Mouse (Mus musculus): ENCODE measurements at regions not wholly inside any gene's neighbourhood (a gene's known extent, or its start where the extent isn't known, plus 50 kb on each side); places are given as distances from the start of the nearest gene placed in this dataset.

DNA sequence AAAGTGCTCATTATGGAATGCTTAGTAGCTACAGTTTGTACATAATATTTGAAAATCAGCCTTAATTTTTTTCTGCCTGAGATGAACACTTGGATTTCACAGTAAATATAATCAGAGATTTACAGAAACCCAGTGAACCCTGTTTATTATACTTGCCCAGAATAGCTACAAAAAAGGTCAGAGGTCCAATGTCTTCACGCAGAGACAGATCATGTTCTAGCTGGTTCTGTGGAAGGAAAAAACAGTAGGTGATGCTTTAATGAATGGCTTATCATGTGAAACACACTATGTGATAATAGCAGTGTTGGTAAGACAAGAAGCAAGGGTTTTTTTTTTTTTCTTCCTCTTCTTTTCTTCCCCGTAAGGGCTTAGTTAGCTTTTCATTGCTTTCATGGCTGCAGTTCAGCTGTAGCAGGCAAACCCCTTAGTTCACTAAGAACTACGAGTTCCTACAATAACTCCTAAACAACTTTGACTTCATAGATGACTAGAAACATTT, 896.6 kb upstream of the Zeb2 start:
- Histone ChIP-seq H3K27me3 (ENCODE audit: control insufficient read depth, insufficient read depth, low read length) (no peaks in the 10 kb centered on the region), H3K27ac (no peak overlapping the region), H3K9ac (no peak overlapping the region), H3K36me3 (replicated peaks; ENCODE audit: control insufficient read depth, insufficient read depth) (no peaks in the 10 kb centered on the region), H3K4me3 (replicated peaks; ENCODE audit: low read length) (no peak overlapping the region), H3K9me3 (ENCODE audit: control insufficient read depth, low read length) (no peaks in the 10 kb centered on the region), H3K4me1 (replicated peaks; ENCODE audit: control insufficient read depth, insufficient read depth, low read length) (no peaks in the 10 kb centered on the region), H3K4me2 (replicated peaks) (no peak overlapping the region)
- no peak for ATAC-seq (ENCODE audit: low FRiP score)
- WGBS: 68% methylated on average over 3 of the region's 3 CpGs
- DNase-seq (ENCODE audit: low spot score): no peak

GRCm38 (mm10) chr2:46012716-46013115, 895.5 kb upstream of the Zeb2 start:
- ATAC-seq (ENCODE audit: low FRiP score): no peak
- 93% methylated on average over 1 of the region's 1 CpGs for WGBS
- DNase-seq (ENCODE audit: low spot score): no peak

DNA sequence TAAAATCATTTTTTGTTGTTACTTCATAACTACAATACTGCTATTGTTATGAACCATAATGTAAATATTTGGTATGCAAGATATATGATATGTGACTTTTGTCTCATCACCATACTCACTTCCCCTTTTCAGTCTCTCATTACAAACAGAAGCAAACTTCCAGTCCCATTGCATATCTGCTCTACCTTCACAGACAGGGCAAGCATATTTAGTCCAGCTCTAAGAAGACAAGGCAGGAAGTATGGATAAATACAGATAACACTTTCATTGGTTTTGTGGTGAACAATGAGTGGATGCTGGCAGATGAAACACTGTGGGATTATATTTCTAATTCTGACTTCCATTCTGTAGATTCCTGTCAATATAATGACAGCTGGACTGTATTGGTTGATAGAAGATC, 858.0 kb upstream of the Zeb2 start:
- ATAC-seq (ENCODE audit: low FRiP score) (no peak), DNase-seq (ENCODE audit: low spot score) (no peak)
- Histone ChIP-seq H3K36me3 (replicated peaks; ENCODE audit: control insufficient read depth, insufficient read depth) (no peaks in the 10 kb centered on the region), H3K4me1 (replicated peaks; ENCODE audit: control insufficient read depth, insufficient read depth, low read length) (no peaks in the 10 kb centered on the region), H3K9ac (no peak overlapping the region), H3K27ac (no peak overlapping the region), H3K9me3 (ENCODE audit: control insufficient read depth, low read length) (no peaks in the 10 kb centered on the region), H3K4me3 (replicated peaks; ENCODE audit: low read length) (no peak overlapping the region), H3K27me3 (ENCODE audit: control insufficient read depth, insufficient read depth, low read length) (no peaks in the 10 kb centered on the region), H3K4me2 (replicated peaks) (no peak overlapping the region)

More at GRCm38 (mm10) chr2:46012716-46013115, 895.5 kb upstream of the Zeb2 start:
- H3K9ac ChIP-seq: no peak overlapping the region
- H3K27ac ChIP-seq: no peak overlapping the region
- no peaks in the 10 kb centered on the region for H3K27me3 ChIP-seq (ENCODE audit: control insufficient read depth, insufficient read depth, low read length)
- H3K36me3 ChIP-seq (replicated peaks; ENCODE audit: control insufficient read depth, insufficient read depth): no peaks in the 10 kb centered on the region
- no peaks in the 10 kb centered on the region for H3K9me3 ChIP-seq (ENCODE audit: control insufficient read depth, low read length)
- no peak overlapping the region for H3K4me2 ChIP-seq (replicated peaks)
- H3K4me3 ChIP-seq (replicated peaks; ENCODE audit: low read length): no peak overlapping the region
- no peaks in the 10 kb centered on the region for H3K4me1 ChIP-seq (replicated peaks; ENCODE audit: control insufficient read depth, insufficient read depth, low read length)

GRCm38 (mm10) chr2:45968635-45969034, 851.4 kb upstream of the Zeb2 start:
- ATAC-seq (ENCODE audit: low FRiP score) (no peak), DNase-seq (ENCODE audit: low spot score) (no peak)
- no peak overlapping the region for H3K4me2 ChIP-seq (replicated peaks)
- no peaks in the 10 kb centered on the region for H3K9me3 ChIP-seq (ENCODE audit: control insufficient read depth, low read length)
- WGBS: 94% methylated on average over 5 of the region's 5 CpGs
- H3K36me3 ChIP-seq (replicated peaks; ENCODE audit: control insufficient read depth, insufficient read depth): no peaks in the 10 kb centered on the region
- H3K27ac ChIP-seq: no peak overlapping the region
- H3K4me3 ChIP-seq (replicated peaks; ENCODE audit: low read length): no peak overlapping the region
- H3K9ac ChIP-seq: no peak overlapping the region
- H3K27me3 ChIP-seq (ENCODE audit: control insufficient read depth, insufficient read depth, low read length): no peaks in the 10 kb centered on the region
- H3K4me1 ChIP-seq (replicated peaks; ENCODE audit: control insufficient read depth, insufficient read depth, low read length): no peaks in the 10 kb centered on the region

- ATAC-seq (ENCODE audit: low FRiP score) (no peak), DNase-seq (ENCODE audit: low spot score) (no peak)
- no peak overlapping the region for H3K9ac ChIP-seq
- H3K27me3 ChIP-seq (ENCODE audit: control insufficient read depth, insufficient read depth, low read length): no peaks in the 10 kb centered on the region
- no peak overlapping the region for H3K4me3 ChIP-seq (replicated peaks; ENCODE audit: low read length)
- no peaks in the 10 kb centered on the region for H3K9me3 ChIP-seq (ENCODE audit: control insufficient read depth, low read length)
- no peaks in the 10 kb centered on the region for H3K36me3 ChIP-seq (replicated peaks; ENCODE audit: control insufficient read depth, insufficient read depth)
- H3K4me1 ChIP-seq (replicated peaks; ENCODE audit: control insufficient read depth, insufficient read depth, low read length): no peaks in the 10 kb centered on the region
- H3K4me2 ChIP-seq (replicated peaks): no peak overlapping the region
- H3K27ac ChIP-seq: no peak overlapping the region
- WGBS: 65% methylated on average over 4 of the region's 4 CpGs
Measured at GRCm38 (mm10) chr2:45956792-45957330, 839.7 kb upstream of the Zeb2 start.

- no peaks in the 10 kb centered on the region for H3K36me3 ChIP-seq (replicated peaks; ENCODE audit: control insufficient read depth, insufficient read depth)
- H3K27ac ChIP-seq: no peak overlapping the region
- H3K9ac ChIP-seq: no peak overlapping the region
- H3K4me1 ChIP-seq (replicated peaks; ENCODE audit: control insufficient read depth, insufficient read depth, low read length): no peaks in the 10 kb centered on the region
- no peak for DNase-seq (ENCODE audit: low spot score)
- no peak for ATAC-seq (ENCODE audit: low FRiP score)
- H3K4me2 ChIP-seq (replicated peaks): no peak overlapping the region
- 83% methylated on average over 1 of the region's 1 CpGs for WGBS
- no peak overlapping the region for H3K4me3 ChIP-seq (replicated peaks; ENCODE audit: low read length)
- no peaks in the 10 kb centered on the region for H3K9me3 ChIP-seq (ENCODE audit: control insufficient read depth, low read length)
- H3K27me3 ChIP-seq (ENCODE audit: control insufficient read depth, insufficient read depth, low read length): no peaks in the 10 kb centered on the region
Measured at GRCm38 (mm10) chr2:45948758-45949157, 831.6 kb upstream of the Zeb2 start.

- Histone ChIP-seq H3K4me2 (replicated peaks) (no peak overlapping the region), H3K27me3 (ENCODE audit: control insufficient read depth, insufficient read depth, low read length) (no peaks in the 10 kb centered on the region), H3K9me3 (ENCODE audit: control insufficient read depth, low read length) (no peaks in the 10 kb centered on the region), H3K27ac (no peak overlapping the region), H3K36me3 (replicated peaks; ENCODE audit: control insufficient read depth, insufficient read depth) (no peaks in the 10 kb centered on the region), H3K9ac (no peak overlapping the region), H3K4me1 (replicated peaks; ENCODE audit: control insufficient read depth, insufficient read depth, low read length) (no peaks in the 10 kb centered on the region), H3K4me3 (replicated peaks; ENCODE audit: low read length) (no peak overlapping the region)
- DNase-seq (ENCODE audit: low spot score): no peak
- WGBS: 78% methylated on average over 7 of the region's 7 CpGs
- ATAC-seq (ENCODE audit: low FRiP score): no peak
Measured at GRCm38 (mm10) chr2:45925791-45926480, 808.7 kb upstream of the Zeb2 start.

DNA sequence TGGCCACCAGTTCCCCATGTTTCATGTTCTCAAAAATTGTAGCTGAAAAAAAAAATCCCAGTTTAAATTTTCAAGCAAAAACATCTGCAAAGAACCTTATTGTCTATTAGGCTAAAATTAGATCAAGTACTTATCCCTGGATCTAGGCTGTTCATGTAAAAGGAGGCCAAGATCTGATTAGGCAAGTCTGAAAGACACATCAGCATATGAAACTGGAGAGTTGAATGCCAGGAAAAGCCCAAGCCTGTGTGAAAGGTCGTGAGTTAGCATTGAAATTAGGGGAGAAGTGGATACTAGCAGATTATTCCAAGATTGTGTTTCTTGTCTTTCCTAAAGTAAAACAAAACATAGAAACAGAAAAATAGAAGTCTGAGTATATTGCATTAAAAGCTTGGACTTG, 791.7 kb upstream of the Zeb2 start:
- 41% methylated on average over 1 of the region's 1 CpGs for WGBS
- H3K4me1 ChIP-seq (replicated peaks; ENCODE audit: control insufficient read depth, insufficient read depth, low read length): no peaks in the 10 kb centered on the region
- H3K9me3 ChIP-seq (ENCODE audit: control insufficient read depth, low read length): no peaks in the 10 kb centered on the region
- no peak overlapping the region for H3K4me2 ChIP-seq (replicated peaks)
- ATAC-seq (ENCODE audit: low FRiP score) (no peak), DNase-seq (ENCODE audit: low spot score) (no peak)
- no peaks in the 10 kb centered on the region for H3K27me3 ChIP-seq (ENCODE audit: control insufficient read depth, insufficient read depth, low read length)
- H3K27ac ChIP-seq: no peak overlapping the region
- H3K4me3 ChIP-seq (replicated peaks; ENCODE audit: low read length): no peak overlapping the region
- H3K9ac ChIP-seq: no peak overlapping the region
- no peaks in the 10 kb centered on the region for H3K36me3 ChIP-seq (replicated peaks; ENCODE audit: control insufficient read depth, insufficient read depth)

- no peak overlapping the region for H3K27ac ChIP-seq
Measured at GRCm38 (mm10) chr2:45904623-45905235, 787.5 kb upstream of the Zeb2 start.

More at GRCm38 (mm10) chr2:45904623-45905235, 787.5 kb upstream of the Zeb2 start:
- Histone ChIP-seq H3K27me3 (ENCODE audit: control insufficient read depth, insufficient read depth, low read length) (no peaks in the 10 kb centered on the region), H3K4me2 (replicated peaks) (no peak overlapping the region), H3K9me3 (ENCODE audit: control insufficient read depth, low read length) (0 out of 2 replicates have a peak, but pooled peaks cover 3% of the 10 kb centered on the region), H3K4me3 (replicated peaks; ENCODE audit: low read length) (no peak overlapping the region), H3K9ac (no peak overlapping the region), H3K36me3 (replicated peaks; ENCODE audit: control insufficient read depth, insufficient read depth) (no peaks in the 10 kb centered on the region), H3K4me1 (replicated peaks; ENCODE audit: control insufficient read depth, insufficient read depth, low read length) (no peaks in the 10 kb centered on the region)
- 84% methylated on average over 2 of the region's 2 CpGs for WGBS
- ATAC-seq (ENCODE audit: low FRiP score): no peak
- no peak for DNase-seq (ENCODE audit: low spot score)
